Mouse (Mus musculus): ENCODE measurements around the gene Fcgr4. TPM values are rescaled to one million over a fixed set of nuclear protein-coding genes. Genes with fewer than 3 reads are reported as not detected.

Fcgr4 gene
- total RNA-seq, 2 experiments from 2014 or later = 0.36 TPM; not detected in 1

GRCm38 (mm10) chr1:171016676-171017356 is 1.9 kb upstream of the Fcgr4 start:
- intact Hi-C loops (cut with DNase I) = no loop called here
- Histone ChIP-seq H3K27ac (no peak overlapping the region), H3K4me3 (no peak overlapping the region)
- DNase-seq (ENCODE audit: extremely low spot score in 1 of 2, low spot score in 2 of 2) = no peak
- no peak for TF ChIP-seq CTCF (IDR thresholded peaks at IDR 0.05)

- no peak overlapping the region for H3K27ac ChIP-seq
- H3K4me3 ChIP-seq = no peak overlapping the region
- intact Hi-C loops (cut with DNase I) = no loop called here
- no peak for DNase-seq (ENCODE audit: extremely low spot score in 1 of 2, low spot score in 2 of 2)
- no peak for TF ChIP-seq CTCF (IDR thresholded peaks at IDR 0.05)
Observed at GRCm38 (mm10) chr1:171017468-171018158, 1.1 kb upstream of the Fcgr4 start.

GRCm38 (mm10) chr1:171019311-171019950 is 711 bp downstream of the Fcgr4 start:
- peak; percentile 13 to 18 for DNase-seq (ENCODE audit: extremely low spot score in 1 of 2, low spot score in 2 of 2)
- intact Hi-C loops (cut with DNase I) = no loop called here
- Histone ChIP-seq H3K4me3 (no peak overlapping the region), H3K27ac (peak overlapping the region; percentile 63)
- TF ChIP-seq CTCF (IDR thresholded peaks at IDR 0.05) = no peak

- intact Hi-C loops (cut with DNase I) = loop anchor here (2.0 kb wide), 1 partner anchor 35 kb away; no protein-coding TSS in a partner anchor
- no peak for TF ChIP-seq CTCF (IDR thresholded peaks at IDR 0.05)
- Histone ChIP-seq H3K27ac (no peak overlapping the region), H3K4me3 (no peak overlapping the region)
- DNase-seq (ENCODE audit: extremely low spot score in 1 of 2, low spot score in 2 of 2) = no peak
Observed at GRCm38 (mm10) chr1:171031752-171032151, 13.0 kb downstream of the Fcgr4 start.

GRCm38 (mm10) chr1:171032691-171033090 is 14.0 kb downstream of the Fcgr4 start:
- TF ChIP-seq CTCF (IDR thresholded peaks at IDR 0.05) = no peak
- DNase-seq (ENCODE audit: extremely low spot score in 1 of 2, low spot score in 2 of 2) = no peak
- Histone ChIP-seq H3K4me3 (peak overlapping the region; percentile 76), H3K27ac (no peak overlapping the region)
- intact Hi-C loops (cut with DNase I) = loop anchor here (2.0 kb wide), 1 partner anchor 36 kb away; no protein-coding TSS in a partner anchor

GRCm38 (mm10) chr1:171033196-171033595 is 14.5 kb downstream of the Fcgr4 start:
- DNase-seq (ENCODE audit: extremely low spot score in 1 of 2, low spot score in 2 of 2) = peak; percentile 38 to 39
- intact Hi-C loops (cut with DNase I) = loop anchor here (2.0 kb wide), 1 partner anchor 36 kb away; no protein-coding TSS in a partner anchor
- no peak for TF ChIP-seq CTCF (IDR thresholded peaks at IDR 0.05)
- peak overlapping the region; percentile 76 for H3K4me3 ChIP-seq
- H3K27ac ChIP-seq = no peak overlapping the region

GRCm38 (mm10) chr1:171033756-171034155 is 15.0 kb downstream of the Fcgr4 start:
- no peak for TF ChIP-seq CTCF (IDR thresholded peaks at IDR 0.05)
- peak; percentile 90 to 93 for DNase-seq (ENCODE audit: extremely low spot score in 1 of 2, low spot score in 2 of 2)
- Histone ChIP-seq H3K27ac (no peak overlapping the region), H3K4me3 (peak overlapping the region; percentile 76)
- intact Hi-C loops (cut with DNase I) = loop anchor here (2.0 kb wide), 1 partner anchor 37 kb away; no protein-coding TSS in a partner anchor

GRCm38 (mm10) chr1:171034201-171034600 is 15.5 kb downstream of the Fcgr4 start:
- DNase-seq (ENCODE audit: extremely low spot score in 1 of 2, low spot score in 2 of 2) = peak in 1 of 2 experiments; percentile 15
- Histone ChIP-seq H3K4me3 (peak overlapping the region; percentile 76), H3K27ac (peak overlapping the region; percentile 10; the same call in 1 of the 2 replicates)
- no peak for TF ChIP-seq CTCF (IDR thresholded peaks at IDR 0.05)
- intact Hi-C loops (cut with DNase I) = no loop called here

GRCm38 (mm10) chr1:171035611-171036010 is 16.9 kb downstream of the Fcgr4 start:
- TF ChIP-seq CTCF (IDR thresholded peaks at IDR 0.05) = no peak
- intact Hi-C loops (cut with DNase I) = no loop called here
- Histone ChIP-seq H3K27ac (no peak overlapping the region), H3K4me3 (peak overlapping the region; percentile 28)
- no peak for DNase-seq (ENCODE audit: extremely low spot score in 1 of 2, low spot score in 2 of 2)

- DNase-seq (ENCODE audit: extremely low spot score in 1 of 2, low spot score in 2 of 2) = peak; percentile 77 to 81
Observed at GRCm38 (mm10) chr1:171036550-171037324, 18.0 kb downstream of the Fcgr4 start.

More at GRCm38 (mm10) chr1:171036550-171037324, 18.0 kb downstream of the Fcgr4 start:
- H3K4me3 ChIP-seq = peak overlapping the region; percentile 85
- no peak overlapping the region for H3K27ac ChIP-seq
- intact Hi-C loops (cut with DNase I) = no loop called here
- no peak for TF ChIP-seq CTCF (IDR thresholded peaks at IDR 0.05)

Measured in left cerebral cortex, adult 2 months (tissue).